Mouse (Mus musculus) adrenal gland, adult 8-10 months (tissue): ENCODE data around the gene Tceanc2. TPM values are rescaled to one million over a fixed set of nuclear protein-coding genes. Genes with fewer than 3 reads are reported as not detected.
"Not testable (repeated sequence)": the region's sequence is repeated elsewhere in the genome, so short reads cannot be mapped to it uniquely, and the experiment has no call there.

Experiments used
- DNase-seq: peaks from one replicate; pipeline ENCODE4 v3.0.0; 2022
- total RNA-seq, 4 experiments: library from RNA; stranded (reverse); gene quantifications; 2 replicates each; pipeline ENCODE4 v1.2.4; 2022

The Tceanc2 gene
- total RNA-seq, 4 experiments from 2014 or later = 23.3 to 31.5 (median 27.7) TPM

DNA sequence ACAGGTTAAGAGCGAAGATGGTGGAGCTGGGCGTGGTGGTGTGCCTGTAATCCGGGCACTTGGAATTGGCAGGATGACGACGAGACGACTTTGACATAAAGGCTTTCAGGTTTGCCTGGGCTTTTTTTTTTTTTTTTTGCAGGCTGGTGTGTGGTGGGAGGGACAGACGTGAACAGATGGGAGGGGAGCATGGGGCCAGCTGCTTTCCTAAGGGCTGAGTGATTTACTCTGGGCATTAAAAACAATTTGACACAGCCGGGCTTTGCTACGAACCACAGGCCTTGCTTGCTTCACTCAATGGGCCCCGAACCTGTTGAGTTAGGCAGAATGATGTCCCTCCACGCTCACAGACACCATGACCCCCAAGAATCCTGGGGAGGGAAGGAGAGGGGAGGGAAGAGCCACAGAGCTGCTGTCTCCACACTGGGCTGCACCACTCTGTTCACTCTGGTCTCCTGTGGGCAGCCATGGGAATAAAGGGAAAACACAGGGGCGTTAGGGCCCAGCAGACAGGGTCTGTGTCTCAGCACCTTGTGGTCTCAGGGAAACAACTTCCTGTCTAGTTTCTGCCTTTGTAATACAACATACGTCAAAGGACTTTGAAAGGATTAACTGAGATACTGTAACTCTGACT lies 51.9 kb downstream of the Tceanc2 start:
- no peak for DNase-seq

DNA sequence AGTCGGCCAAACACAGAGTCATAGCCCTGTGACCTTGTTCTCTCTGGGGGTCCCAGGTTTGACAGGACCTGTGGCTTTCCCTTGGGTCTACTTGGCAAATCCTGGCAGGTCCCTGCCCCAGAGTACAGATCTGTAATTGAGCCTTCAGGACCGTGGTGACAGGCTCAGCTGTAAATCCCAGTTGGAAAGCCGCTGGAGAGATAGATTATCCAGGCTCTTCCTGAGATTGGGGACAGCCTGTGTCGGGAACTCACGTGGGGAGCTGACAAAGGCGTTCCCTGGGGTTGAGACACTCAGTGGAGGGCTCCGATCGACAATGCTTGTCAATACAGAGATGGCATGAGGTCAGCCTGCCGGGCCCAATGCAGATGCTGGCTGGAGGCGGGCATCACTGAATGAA lies 52.5 kb downstream of the Tceanc2 start:
- DNase-seq = no peak

DNA sequence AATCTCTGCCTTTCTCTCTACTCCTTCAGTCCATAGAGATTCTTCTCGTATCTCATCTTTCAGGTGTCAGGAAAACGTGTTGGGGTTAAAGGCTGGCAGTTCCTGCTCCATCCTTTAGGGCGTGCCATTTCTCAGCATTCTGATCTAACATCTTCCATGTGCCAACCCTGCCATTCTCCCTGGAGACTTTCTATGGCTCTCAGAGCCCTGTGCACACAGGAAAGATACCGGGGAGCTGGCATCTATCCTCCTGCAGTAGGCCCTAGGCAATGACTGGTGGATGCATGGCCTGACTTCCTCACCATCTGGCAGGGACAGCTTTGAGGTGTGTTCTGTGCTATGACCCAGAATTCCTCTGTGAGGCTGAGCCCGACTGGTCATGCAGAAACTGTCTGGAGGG lies 53.8 kb downstream of the Tceanc2 start:
- no peak for DNase-seq

DNA sequence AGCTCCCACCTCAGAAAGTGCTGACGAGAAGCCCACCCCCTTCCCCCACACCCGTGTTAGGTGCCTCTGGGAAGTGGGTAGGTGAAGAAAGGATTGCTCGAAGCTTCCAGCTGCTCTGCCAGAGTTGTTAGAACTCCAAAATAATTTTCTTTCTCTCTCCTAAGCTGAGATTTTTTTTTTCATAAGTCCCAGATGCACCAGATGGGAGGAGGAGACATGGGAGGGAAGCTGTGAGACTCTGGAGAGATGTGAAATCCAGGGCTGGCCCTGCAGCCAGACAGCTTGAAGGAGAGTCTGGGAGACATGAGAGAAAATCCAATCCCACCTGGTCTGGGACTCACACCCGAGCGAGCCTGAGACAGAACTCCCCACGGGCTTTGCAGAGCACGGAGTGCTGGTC lies 54.5 kb downstream of the Tceanc2 start:
- no peak for DNase-seq

DNA sequence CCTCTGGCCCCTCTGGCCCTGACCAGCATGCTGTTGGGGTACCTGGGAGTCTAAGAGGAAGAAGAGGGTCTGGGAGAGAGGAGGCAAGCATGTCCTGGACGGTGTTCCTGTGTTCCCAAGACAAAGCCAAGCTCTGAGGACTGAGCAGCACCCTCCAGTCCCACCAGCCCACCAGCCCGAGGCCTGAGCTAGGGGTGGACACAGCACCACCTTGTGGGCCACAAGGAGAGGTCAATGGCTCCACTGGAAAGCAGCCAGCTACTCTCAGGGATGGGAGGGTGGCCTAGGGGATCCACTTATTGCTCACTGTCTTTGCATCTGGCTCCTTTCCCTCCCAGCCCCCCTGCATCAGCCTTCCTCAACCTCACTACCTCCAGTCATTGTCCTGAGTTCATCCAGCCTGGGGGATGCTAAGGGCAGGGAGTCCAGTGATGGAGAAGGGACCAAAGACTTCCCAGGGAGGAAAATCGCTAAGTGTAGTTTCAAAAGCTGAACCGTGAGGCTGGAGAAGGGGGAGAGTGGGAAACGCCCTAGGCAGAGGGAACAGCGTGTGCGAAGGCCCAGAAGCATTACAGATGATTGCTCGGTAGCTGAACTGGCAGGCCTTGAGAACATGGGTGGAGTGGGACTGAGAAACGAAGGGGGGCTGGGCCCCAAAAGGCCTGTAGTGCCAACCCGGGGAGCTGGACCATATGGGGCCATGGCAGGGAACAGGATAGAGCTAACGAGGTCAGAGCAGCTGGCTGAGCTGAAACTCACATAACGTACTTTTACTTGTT lies 57.6 kb downstream of the Tceanc2 start:
- peak; percentile 30 for DNase-seq

DNA sequence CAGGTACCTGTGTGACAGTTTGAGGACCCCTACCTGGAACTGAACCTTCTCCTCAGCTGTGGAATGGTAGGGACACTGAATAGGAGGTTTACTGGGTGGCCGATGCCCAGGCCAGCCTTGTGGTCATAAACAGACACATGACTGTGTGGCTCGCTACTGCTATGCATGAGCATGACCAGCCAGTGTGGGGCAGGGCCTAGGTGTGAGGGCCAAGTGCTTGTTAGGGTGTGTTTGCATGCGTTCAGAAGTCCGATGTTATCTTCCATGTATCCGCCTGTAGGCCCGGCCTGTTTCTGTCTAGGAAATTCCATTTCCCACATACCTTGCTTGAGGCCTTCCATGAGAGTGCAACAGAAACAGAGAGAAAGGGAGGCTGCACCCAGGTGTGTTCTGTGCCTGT lies 58.2 kb downstream of the Tceanc2 start:
- no peak for DNase-seq

DNA sequence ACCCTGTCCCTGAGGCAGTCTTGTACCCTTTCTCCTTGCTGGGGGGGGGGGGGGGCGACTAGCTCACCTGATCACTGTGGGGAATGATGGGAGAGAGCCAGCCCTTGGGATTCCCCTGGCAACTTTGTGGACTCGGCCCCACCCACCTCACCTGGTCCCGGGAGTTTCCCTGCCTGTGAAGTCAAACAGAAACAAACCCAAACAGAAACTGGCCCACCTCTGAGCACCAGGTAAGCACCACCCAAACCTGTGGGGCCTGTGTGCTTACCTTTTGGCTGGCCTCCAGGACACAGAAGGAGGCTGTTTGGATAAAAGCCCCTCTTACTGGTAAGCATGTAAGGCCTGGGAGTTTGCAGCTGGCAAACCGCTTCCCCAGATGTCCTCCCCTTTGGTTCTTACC lies 59.9 kb downstream of the Tceanc2 start:
- DNase-seq = no peak

DNA sequence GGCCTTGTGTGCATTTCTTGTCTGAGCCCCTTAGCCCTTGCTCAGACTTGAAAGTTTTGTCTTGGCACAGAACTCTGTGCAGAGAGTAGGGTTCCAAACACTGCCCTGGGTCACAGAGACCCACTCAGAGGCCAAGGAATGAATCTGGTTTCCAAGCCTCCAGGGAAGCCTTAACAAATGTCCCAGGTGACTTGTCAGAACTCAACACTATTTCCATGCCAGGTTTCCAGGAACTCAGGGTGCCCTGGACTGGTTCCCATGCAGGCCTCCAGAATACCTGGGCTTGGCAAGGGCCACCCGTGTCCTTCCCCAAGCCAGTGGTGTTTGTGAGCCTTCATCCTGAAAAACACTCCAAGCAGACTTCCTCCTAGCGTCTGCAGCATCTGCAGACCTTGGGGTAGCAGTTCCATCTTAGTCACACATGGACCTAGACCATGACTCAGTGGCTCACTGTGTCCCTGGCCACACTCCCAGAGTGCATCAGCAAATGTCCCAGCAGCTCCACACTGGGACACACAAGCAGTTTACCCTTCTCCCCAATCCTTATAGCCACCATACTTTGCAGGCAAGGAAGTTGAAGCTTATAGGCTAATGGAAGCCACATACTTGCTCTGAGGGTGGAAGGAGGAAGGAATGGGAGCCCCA lies 61.1 kb downstream of the Tceanc2 start:
- peak; percentile 43 for DNase-seq

DNA sequence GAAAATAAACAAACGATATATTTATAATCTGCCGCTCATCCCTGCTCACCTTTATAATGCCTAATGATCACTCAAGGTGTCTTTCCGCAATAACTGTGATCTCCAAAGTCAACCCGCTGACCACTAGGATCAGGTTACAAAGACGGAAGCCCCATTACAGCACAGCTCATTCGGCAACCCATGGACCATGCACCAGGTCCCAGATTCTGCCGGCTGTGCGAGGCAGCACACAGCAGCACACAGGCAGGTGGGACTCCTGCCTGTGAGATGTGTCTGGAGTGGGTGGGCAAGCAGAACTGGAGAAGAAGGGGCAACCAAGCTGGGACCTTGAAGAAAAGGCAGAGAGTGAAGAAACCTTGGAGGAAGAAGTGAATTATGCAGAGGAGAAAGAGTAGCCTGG lies 64.6 kb downstream of the Tceanc2 start:
- no peak for DNase-seq

DNA sequence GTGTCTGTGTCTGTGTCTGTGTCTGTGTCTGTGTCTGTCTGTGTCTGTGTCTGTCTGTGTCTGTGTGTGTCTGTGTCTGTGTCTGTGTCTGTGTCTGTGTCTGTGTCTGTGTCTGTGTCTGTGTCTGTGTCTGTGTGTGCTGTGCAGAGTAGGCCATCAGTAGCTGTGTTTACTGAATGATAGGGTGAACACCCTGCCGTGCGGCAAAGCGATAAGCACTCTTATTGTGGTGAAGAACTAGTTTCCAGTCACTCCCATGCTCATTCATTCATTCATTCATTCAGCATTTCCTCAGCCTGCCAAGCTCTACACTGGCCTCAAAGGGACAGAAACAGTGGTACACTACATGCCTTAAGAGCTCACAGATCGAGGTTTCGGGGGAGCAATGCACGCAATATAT lies 69.7 kb downstream of the Tceanc2 start:
- not testable (repeated sequence) for DNase-seq

DNA sequence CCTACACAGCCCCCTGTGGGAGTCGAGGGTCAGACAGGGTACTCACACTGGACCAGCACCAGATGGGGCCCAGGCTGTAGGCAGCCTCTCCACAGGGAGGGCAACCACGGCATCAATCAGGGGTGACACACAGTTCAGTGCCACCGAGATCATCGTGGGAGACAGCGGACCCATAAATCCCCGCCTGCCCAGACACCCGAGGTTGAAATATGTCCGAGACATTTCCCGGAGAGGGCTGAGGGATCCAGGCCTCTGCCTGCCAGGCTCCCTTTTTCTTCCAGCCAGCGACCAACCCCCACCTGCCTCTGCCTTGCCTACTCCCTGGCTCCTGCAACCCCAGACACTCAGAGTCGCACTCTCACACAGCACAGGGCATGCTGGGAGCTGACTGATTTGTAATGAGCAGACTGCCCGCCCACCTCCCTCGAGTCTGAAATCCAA lies 70.6 kb downstream of the Tceanc2 start:
- DNase-seq = no peak

DNA sequence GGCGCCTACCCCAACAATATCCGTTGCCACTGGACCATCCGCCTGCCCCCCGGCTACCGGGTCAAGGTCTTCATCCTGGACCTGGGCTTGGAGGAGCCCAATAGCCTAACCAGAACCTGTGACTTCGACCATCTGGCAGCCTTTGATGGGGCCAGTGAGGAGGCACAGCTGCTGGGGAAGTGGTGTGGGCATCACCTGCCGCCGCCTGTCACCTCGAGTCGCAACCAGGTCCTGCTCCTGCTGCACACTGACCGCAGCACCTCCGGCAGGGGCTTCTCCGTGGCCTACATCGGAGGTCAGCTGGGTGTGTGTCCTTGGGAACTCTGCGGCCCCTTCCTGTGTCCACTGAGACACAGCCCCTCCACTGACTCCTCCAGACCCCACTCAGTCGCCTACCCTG lies 72.1 kb downstream of the Tceanc2 start:
- no peak for DNase-seq

DNA sequence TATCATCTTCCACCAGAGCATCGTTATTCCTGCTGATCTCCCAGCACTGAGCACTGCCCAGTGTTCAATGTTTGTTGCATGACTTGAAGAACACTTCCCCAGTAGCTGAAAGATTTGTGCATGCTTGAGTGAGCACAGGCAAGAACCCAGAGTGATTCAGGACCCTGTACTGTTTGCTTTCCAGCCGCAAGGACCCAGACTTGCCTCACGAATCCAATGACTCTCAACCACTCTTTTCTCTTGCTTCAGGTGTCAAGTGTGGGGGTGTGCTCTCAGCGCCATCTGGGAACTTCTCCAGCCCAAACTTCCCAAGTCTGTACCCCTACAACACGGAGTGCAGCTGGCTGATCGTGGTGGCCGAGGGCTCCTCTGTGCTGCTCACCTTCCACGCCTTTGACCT lies 76.7 kb downstream of the Tceanc2 start:
- DNase-seq = no peak

DNA sequence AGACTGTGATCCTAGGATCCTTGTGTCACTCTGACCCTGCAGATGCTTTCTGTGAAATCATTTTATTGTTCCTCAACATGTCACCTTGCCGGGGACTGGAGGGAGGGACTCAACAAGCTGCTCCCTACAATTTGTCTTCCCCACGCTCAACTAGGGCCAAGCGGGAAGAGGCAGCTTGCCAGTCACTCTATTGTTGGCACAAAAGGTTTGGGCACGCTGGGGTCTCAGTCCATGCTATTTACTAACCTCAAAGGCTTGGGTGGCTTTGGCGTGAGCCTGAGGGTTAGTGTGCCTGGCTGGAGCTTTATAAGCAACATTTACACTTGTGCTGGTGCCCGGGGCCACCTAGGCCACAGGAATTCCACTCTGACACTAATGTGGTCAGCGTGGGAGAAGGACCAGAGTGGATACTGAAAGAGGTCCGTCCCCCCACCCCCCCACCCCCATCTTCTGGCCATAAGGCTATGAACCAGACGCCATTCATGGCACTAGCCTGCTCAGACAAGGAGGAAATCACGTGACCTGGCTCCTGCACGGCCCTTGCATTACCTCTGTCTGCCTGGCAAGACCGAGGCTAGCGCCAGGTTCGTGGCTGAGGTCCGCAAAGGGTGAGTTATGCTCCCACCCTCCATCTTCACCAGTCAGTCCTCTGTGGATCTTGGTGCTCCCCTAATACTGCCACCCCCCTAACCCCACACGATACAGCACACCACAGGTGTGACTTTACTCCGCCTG lies 80.0 kb downstream of the Tceanc2 start:
- DNase-seq = no peak

DNA sequence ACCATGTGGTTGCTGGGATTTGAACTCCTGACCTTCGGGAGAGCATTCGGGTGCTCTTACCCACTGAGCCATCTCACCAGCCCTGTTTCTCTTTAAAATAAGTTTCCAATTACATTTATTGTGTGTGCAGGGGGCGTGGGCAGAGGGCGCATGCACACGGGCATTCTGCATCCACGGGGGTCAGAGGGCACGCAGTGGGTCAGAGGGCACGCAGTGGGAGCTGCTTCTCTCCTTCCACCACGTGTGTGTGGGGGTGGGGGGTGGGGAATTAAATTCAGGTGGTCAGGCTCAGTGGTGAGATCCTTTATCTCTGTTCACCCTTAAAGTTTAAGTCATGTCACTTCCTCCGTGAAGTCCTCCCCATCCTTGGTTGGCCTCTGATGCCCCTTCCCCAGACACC lies 80.5 kb downstream of the Tceanc2 start:
- DNase-seq = no peak

DNA sequence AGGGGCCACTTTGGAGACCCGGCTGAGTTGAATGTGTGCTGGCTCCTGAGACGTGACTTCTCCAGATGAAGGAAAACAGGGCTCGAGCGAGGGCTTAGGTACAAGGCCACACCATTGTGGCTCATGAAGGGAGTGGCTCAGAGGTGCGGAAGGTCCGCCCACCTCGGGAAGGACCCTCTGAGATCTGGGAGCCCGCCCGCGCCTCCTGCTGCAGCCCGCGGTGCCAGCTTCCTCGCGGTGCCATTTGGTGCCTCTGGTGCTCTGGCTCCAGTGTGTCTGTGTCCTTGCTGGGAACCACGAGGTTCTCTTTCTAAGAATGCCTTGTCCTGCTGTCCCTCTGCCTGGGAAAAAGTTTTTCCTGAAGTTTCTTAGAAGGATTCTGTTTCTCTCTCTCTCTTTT lies 81.0 kb downstream of the Tceanc2 start:
- no peak for DNase-seq

DNA sequence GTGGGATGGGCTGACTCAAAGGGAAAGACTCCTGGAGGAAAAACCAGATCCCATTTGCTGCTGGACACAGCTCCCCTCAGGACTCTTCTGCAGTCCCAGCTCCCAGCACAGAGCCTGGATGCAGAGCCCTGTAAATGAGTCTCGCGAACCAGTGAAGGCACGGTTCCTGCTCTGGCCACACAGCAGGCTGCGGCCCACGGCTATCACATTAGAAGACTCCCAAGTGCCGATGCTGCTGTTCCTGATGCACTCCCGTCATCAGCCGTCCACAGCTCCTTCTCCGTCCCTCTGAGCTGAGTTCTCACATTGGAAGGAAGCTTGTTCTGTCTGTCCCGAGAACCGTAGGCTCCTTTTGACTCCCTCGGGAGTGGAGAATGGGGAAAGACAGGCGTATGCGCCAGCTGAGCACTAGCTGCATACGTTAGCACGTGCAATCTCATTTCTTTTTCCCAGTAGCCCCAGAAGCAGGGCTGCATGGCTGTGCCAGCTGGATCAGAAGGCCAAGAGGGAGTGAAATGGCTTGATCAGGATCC lies 82.0 kb downstream of the Tceanc2 start, which contains the start of gene Cdcp2:
Cdcp2 (plus strand) TSS at position 51 of the 533 bp plus-strand sequence.
- DNase-seq = no peak

DNA sequence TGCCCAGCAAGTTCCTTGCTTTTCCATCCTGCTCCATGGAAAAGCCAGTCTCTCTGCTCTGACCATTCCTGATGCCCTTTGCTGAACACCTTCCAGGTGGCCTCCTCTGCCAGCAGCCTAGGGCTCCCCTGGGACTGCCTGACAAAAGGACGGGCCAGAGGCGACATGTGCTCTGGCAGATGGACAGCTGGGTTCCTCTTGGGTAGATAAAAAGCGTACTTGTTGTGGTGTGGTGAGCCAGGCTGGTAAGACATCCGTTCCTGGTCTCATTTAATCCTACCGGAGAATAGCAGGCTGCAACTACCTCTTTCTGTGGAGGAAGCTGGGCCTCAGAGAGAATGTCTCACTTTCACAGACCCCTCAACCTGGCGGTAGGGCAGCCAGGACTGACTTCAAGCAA lies 82.9 kb downstream of the Tceanc2 start:
- DNase-seq = no peak

DNA sequence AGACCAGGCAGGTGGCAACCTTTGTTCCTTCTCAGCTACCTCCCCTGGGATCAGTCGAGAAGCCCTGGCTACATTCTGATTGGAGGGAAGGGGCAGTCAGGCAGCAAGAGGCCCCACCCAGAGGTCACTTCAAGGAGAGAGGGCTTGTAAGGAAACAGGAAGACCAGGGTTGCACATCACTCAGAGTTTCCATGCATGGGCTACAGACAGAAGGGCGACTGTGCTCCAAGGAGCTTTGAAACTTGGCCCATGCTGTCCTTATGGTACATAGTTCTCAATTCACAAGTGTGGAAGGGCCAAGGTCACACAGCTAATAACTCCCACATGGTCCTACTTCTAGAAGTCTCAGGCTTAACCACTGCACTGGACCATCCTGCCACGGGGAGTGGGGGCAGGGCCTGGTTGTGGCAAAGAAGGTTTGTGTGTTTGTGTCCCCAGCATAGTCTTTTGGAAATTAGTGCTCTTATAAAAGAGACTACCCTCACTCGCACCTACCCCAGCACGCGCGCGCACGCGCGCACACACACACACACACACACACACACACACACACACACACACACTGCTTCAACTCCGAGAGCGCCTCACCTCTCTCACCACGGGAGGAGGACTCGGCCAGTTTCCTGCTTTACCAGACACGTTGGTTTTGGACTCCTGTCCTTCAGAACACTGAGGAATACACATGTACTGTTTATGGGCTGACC lies 84.3 kb downstream of the Tceanc2 start:
- no peak for DNase-seq

DNA sequence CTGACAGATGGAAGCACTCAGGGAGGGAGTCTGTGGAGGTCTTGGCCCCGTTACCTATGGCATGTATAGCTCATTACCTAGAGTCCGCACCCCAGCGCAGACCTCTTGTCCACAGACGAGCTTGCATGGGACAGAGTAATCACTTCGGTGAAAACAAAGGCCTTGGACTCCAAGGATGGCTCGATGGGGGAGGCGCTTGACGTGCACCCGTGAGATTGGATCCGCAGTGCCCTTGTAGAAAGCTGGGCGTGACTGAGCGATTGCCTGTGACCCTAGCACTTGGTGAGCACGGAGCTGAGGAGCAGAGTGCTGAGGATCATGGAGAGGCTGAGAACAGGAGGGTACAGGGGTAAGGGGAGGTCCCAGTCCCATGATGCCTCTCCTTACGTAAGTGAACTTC lies 87.2 kb downstream of the Tceanc2 start:
- peak; percentile 84 for DNase-seq

DNA sequence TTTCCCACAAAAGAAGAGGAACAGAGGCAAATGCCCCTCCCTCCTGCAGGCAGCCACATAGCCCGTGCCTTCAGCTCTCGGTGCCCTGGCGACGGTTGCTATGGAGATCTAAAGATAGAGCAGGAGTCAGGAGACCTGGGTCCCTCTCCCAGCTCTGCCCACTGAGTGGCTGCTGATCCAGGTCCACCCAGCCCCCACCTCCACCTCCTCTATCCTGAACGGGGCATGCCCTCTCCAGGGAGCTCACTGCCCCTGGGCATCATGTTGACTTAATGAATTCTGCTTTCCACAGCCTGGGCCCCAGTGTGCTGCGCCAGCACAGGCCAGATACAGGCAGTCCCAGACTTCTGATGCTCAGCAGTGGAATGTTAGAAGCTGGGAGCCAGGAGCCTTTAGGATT lies 94.1 kb downstream of the Tceanc2 start:
- DNase-seq = peak; percentile 60

DNA sequence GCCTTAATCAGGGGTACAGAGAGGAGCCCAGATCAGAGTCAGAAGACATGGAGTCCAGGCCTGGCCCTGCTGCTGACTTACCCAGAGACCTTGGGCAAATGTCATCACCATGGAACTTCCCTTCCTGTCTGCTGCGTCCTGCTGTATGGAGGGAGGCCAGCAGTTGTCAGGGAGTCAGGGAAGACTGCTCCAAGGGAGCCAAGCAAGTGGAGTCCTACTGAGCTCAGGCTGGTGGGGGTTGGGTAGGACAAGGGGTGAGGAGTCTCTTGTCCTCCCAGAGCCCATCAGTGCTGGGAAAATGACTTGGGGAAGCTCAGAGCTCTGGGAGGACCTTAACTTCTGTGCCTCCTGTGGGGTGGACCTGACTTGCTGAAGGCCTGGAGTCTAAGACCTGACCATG lies 94.6 kb downstream of the Tceanc2 start:
- DNase-seq = peak; percentile 69
